Mouse (Mus musculus): ENCODE measurements around the gene Nr2e1. TPM values are rescaled to one million over a fixed set of nuclear protein-coding genes. Genes with fewer than 3 reads are reported as not detected.

The Nr2e1 gene
- polyA plus RNA-seq, 1 experiment from 2014 or later = 5.5 TPM

GRCm38 (mm10) chr10:42613639-42614381 is 30.4 kb upstream of the Nr2e1 start:
- no peaks in the 10 kb centered on the region for H3K9me3 ChIP-seq (ENCODE audit: control insufficient read depth, low read length)
- ATAC-seq (ENCODE audit: low FRiP score, low TSS enrichment) (peak; percentile 72), DNase-seq (peak; percentile 80)
- H3K36me3 ChIP-seq (ENCODE audit: control insufficient read depth, insufficient read depth, low read length) = no peaks in the 10 kb centered on the region
- H3K4me3 ChIP-seq (replicated peaks; ENCODE audit: low read depth, low read length) = peak overlapping the region; percentile 35
- under 1% methylated on average over 40 of the region's 40 CpGs for WGBS
- H3K4me2 ChIP-seq (ENCODE audit: low read length) = peak overlapping the region; percentile 66
- peaks cover 49% of the 10 kb centered on the region for H3K27me3 ChIP-seq (ENCODE audit: control insufficient read depth, insufficient read depth, low read length)
- H3K9ac ChIP-seq (replicated peaks; ENCODE audit: low read length) = peak overlapping the region; percentile 47
- peaks cover 9% of the 10 kb centered on the region for H3K4me1 ChIP-seq (ENCODE audit: control insufficient read depth, insufficient read depth, low read length)
- H3K27ac ChIP-seq (replicated peaks; ENCODE audit: low read depth, low read length) = no peak overlapping the region

- no peak overlapping the region for H3K4me2 ChIP-seq (ENCODE audit: low read length)
- peaks cover 9% of the 10 kb centered on the region for H3K4me1 ChIP-seq (ENCODE audit: control insufficient read depth, insufficient read depth, low read length)
- no peak for ATAC-seq (ENCODE audit: low FRiP score, low TSS enrichment)
- H3K27ac ChIP-seq (replicated peaks; ENCODE audit: low read depth, low read length) = no peak overlapping the region
- no peak overlapping the region for H3K9ac ChIP-seq (replicated peaks; ENCODE audit: low read length)
- H3K36me3 ChIP-seq (ENCODE audit: control insufficient read depth, insufficient read depth, low read length) = no peaks in the 10 kb centered on the region
- peaks cover 47% of the 10 kb centered on the region for H3K27me3 ChIP-seq (ENCODE audit: control insufficient read depth, insufficient read depth, low read length)
- peak; percentile 29 for DNase-seq
- WGBS = 11% methylated on average over 12 of the region's 12 CpGs
- no peak overlapping the region for H3K4me3 ChIP-seq (replicated peaks; ENCODE audit: low read depth, low read length)
- H3K9me3 ChIP-seq (ENCODE audit: control insufficient read depth, low read length) = no peaks in the 10 kb centered on the region
Observed at GRCm38 (mm10) chr10:42613075-42613474, 29.6 kb upstream of the Nr2e1 start.

GRCm38 (mm10) chr10:42606757-42607156 is 23.3 kb upstream of the Nr2e1 start:
- H3K4me2 ChIP-seq (ENCODE audit: low read length) = no peak overlapping the region
- ATAC-seq (ENCODE audit: low FRiP score, low TSS enrichment) = no peak
- no peaks in the 10 kb centered on the region for H3K36me3 ChIP-seq (ENCODE audit: control insufficient read depth, insufficient read depth, low read length)
- WGBS = 78% methylated on average over 4 of the region's 4 CpGs
- H3K9me3 ChIP-seq (ENCODE audit: control insufficient read depth, low read length) = peaks cover 9% of the 10 kb centered on the region; the same call in 1 of the 2 replicates
- no peak for DNase-seq
- H3K9ac ChIP-seq (replicated peaks; ENCODE audit: low read length) = no peak overlapping the region
- H3K27me3 ChIP-seq (ENCODE audit: control insufficient read depth, insufficient read depth, low read length) = peaks cover 10% of the 10 kb centered on the region; the same call in 1 of the 2 replicates
- H3K4me3 ChIP-seq (replicated peaks; ENCODE audit: low read depth, low read length) = no peak overlapping the region
- no peak overlapping the region for H3K27ac ChIP-seq (replicated peaks; ENCODE audit: low read depth, low read length)
- H3K4me1 ChIP-seq (ENCODE audit: control insufficient read depth, insufficient read depth, low read length) = no peaks in the 10 kb centered on the region

- ATAC-seq (ENCODE audit: low FRiP score, low TSS enrichment) (no peak), DNase-seq (no peak)
- H3K4me2 ChIP-seq (ENCODE audit: low read length) = no peak overlapping the region
- H3K27ac ChIP-seq (replicated peaks; ENCODE audit: low read depth, low read length) = no peak overlapping the region
- peaks cover 3% of the 10 kb centered on the region; the same call in 1 of the 2 replicates for H3K27me3 ChIP-seq (ENCODE audit: control insufficient read depth, insufficient read depth, low read length)
- no peak overlapping the region for H3K4me3 ChIP-seq (replicated peaks; ENCODE audit: low read depth, low read length)
- H3K9me3 ChIP-seq (ENCODE audit: control insufficient read depth, low read length) = peaks cover 9% of the 10 kb centered on the region; the same call in 1 of the 2 replicates
- H3K36me3 ChIP-seq (ENCODE audit: control insufficient read depth, insufficient read depth, low read length) = no peaks in the 10 kb centered on the region
- no peaks in the 10 kb centered on the region for H3K4me1 ChIP-seq (ENCODE audit: control insufficient read depth, insufficient read depth, low read length)
- 59% methylated on average over 2 of the region's 2 CpGs for WGBS
- H3K9ac ChIP-seq (replicated peaks; ENCODE audit: low read length) = no peak overlapping the region
Observed at GRCm38 (mm10) chr10:42604874-42605273, 21.4 kb upstream of the Nr2e1 start.

- ATAC-seq (ENCODE audit: low FRiP score, low TSS enrichment) (no peak), DNase-seq (no peak)
- Histone ChIP-seq H3K27ac (replicated peaks; ENCODE audit: low read depth, low read length) (no peak overlapping the region), H3K36me3 (ENCODE audit: control insufficient read depth, insufficient read depth, low read length) (no peaks in the 10 kb centered on the region), H3K9ac (replicated peaks; ENCODE audit: low read length) (no peak overlapping the region), H3K9me3 (ENCODE audit: control insufficient read depth, low read length) (peaks cover 5% of the 10 kb centered on the region; the same call in 1 of the 2 replicates), H3K4me3 (replicated peaks; ENCODE audit: low read depth, low read length) (no peak overlapping the region), H3K4me1 (ENCODE audit: control insufficient read depth, insufficient read depth, low read length) (no peaks in the 10 kb centered on the region), H3K27me3 (ENCODE audit: control insufficient read depth, insufficient read depth, low read length) (peaks cover 6% of the 10 kb centered on the region; the same call in 1 of the 2 replicates), H3K4me2 (ENCODE audit: low read length) (no peak overlapping the region)
- WGBS = 28% methylated on average over 10 of the region's 10 CpGs
Observed at GRCm38 (mm10) chr10:42601556-42601955, 18.1 kb upstream of the Nr2e1 start.

- WGBS = 85% methylated on average over 8 of the region's 8 CpGs
- no peak overlapping the region for H3K4me3 ChIP-seq (replicated peaks; ENCODE audit: low read depth, low read length)
- H3K9me3 ChIP-seq (ENCODE audit: control insufficient read depth, low read length) = no peaks in the 10 kb centered on the region
- no peak overlapping the region for H3K9ac ChIP-seq (replicated peaks; ENCODE audit: low read length)
- no peak overlapping the region for H3K4me2 ChIP-seq (ENCODE audit: low read length)
- H3K4me1 ChIP-seq (ENCODE audit: control insufficient read depth, insufficient read depth, low read length) = no peaks in the 10 kb centered on the region
- peaks cover 16% of the 10 kb centered on the region; the same call in 1 of the 2 replicates for H3K27me3 ChIP-seq (ENCODE audit: control insufficient read depth, insufficient read depth, low read length)
- H3K36me3 ChIP-seq (ENCODE audit: control insufficient read depth, insufficient read depth, low read length) = no peaks in the 10 kb centered on the region
- no peak for DNase-seq
- ATAC-seq (ENCODE audit: low FRiP score, low TSS enrichment) = no peak
- H3K27ac ChIP-seq (replicated peaks; ENCODE audit: low read depth, low read length) = no peak overlapping the region
Observed at GRCm38 (mm10) chr10:42598615-42599014, 15.2 kb upstream of the Nr2e1 start.

- Histone ChIP-seq H3K4me3 (replicated peaks; ENCODE audit: low read depth, low read length) (no peak overlapping the region), H3K9ac (replicated peaks; ENCODE audit: low read length) (no peak overlapping the region), H3K4me1 (ENCODE audit: control insufficient read depth, insufficient read depth, low read length) (peaks cover 11% of the 10 kb centered on the region; the same call in 1 of the 2 replicates), H3K4me2 (ENCODE audit: low read length) (no peak overlapping the region), H3K27me3 (ENCODE audit: control insufficient read depth, insufficient read depth, low read length) (peaks cover 66% of the 10 kb centered on the region), H3K9me3 (ENCODE audit: control insufficient read depth, low read length) (no peaks in the 10 kb centered on the region), H3K36me3 (ENCODE audit: control insufficient read depth, insufficient read depth, low read length) (no peaks in the 10 kb centered on the region), H3K27ac (replicated peaks; ENCODE audit: low read depth, low read length) (no peak overlapping the region)
- WGBS = 28% methylated on average over 7 of the region's 7 CpGs
- DNase-seq (no peak), ATAC-seq (ENCODE audit: low FRiP score, low TSS enrichment) (no peak)
Observed at GRCm38 (mm10) chr10:42593201-42593600, 9.8 kb upstream of the Nr2e1 start.

GRCm38 (mm10) chr10:42591993-42592686 is 8.7 kb upstream of the Nr2e1 start:
- no peak overlapping the region for H3K27ac ChIP-seq (replicated peaks; ENCODE audit: low read depth, low read length)
- H3K27me3 ChIP-seq (ENCODE audit: control insufficient read depth, insufficient read depth, low read length) = peaks cover 73% of the 10 kb centered on the region
- no peak overlapping the region for H3K9ac ChIP-seq (replicated peaks; ENCODE audit: low read length)
- no peaks in the 10 kb centered on the region for H3K36me3 ChIP-seq (ENCODE audit: control insufficient read depth, insufficient read depth, low read length)
- 2% methylated on average over 25 of the region's 25 CpGs for WGBS
- peaks cover 11% of the 10 kb centered on the region; the same call in 1 of the 2 replicates for H3K4me1 ChIP-seq (ENCODE audit: control insufficient read depth, insufficient read depth, low read length)
- DNase-seq (no peak), ATAC-seq (ENCODE audit: low FRiP score, low TSS enrichment) (peak; percentile 29; the same call in 1 of the 2 replicates)
- peak overlapping the region; percentile 26 for H3K4me3 ChIP-seq (replicated peaks; ENCODE audit: low read depth, low read length)
- no peaks in the 10 kb centered on the region for H3K9me3 ChIP-seq (ENCODE audit: control insufficient read depth, low read length)
- peak overlapping the region; percentile 51 for H3K4me2 ChIP-seq (ENCODE audit: low read length)
